Mouse (Mus musculus): ENCODE results near the gene Acaca.
A peak's percentile ranks its signal among the peaks of the same experiment; 100 is the strongest.

Gene Acaca

GRCm38 (mm10) chr11:84270511-84270910 is 141.0 kb downstream of the Acaca start:
- Histone ChIP-seq H3K4me3 (replicated peaks; ENCODE audit: low read length) (no peak overlapping the region), H3K9me3 (ENCODE audit: low read length) (no peaks in the 10 kb centered on the region), H3K4me1 (replicated peaks; ENCODE audit: low read depth, low read length) (peaks cover 46% of the 10 kb centered on the region), H3K27me3 (ENCODE audit: insufficient read depth, low read length) (no peaks in the 10 kb centered on the region), H3K36me3 (ENCODE audit: insufficient read depth, low read length) (peaks cover 47% of the 10 kb centered on the region)
- TF ChIP-seq NANOG (IDR thresholded peaks at IDR 0.05; ENCODE audit: borderline replicate concordance, low read length) (no peak), CTCF (conservative IDR thresholded peaks at IDR 0.05; ENCODE audit: low read length) (no peak), POU5F1 (IDR thresholded peaks at IDR 0.05; ENCODE audit: borderline replicate concordance, low read length) (no peak)

- Histone ChIP-seq H3K36me3 (ENCODE audit: insufficient read depth, low read length) (peaks cover 32% of the 10 kb centered on the region), H3K4me1 (replicated peaks; ENCODE audit: low read depth, low read length) (peaks cover 61% of the 10 kb centered on the region), H3K4me3 (replicated peaks; ENCODE audit: low read length) (no peak overlapping the region), H3K9me3 (ENCODE audit: low read length) (no peaks in the 10 kb centered on the region), H3K27me3 (ENCODE audit: insufficient read depth, low read length) (no peaks in the 10 kb centered on the region)
- TF ChIP-seq CTCF (conservative IDR thresholded peaks at IDR 0.05; ENCODE audit: low read length) (no peak), NANOG (IDR thresholded peaks at IDR 0.05; ENCODE audit: borderline replicate concordance, low read length) (no peak), POU5F1 (IDR thresholded peaks at IDR 0.05; ENCODE audit: borderline replicate concordance, low read length) (no peak)
Observed at GRCm38 (mm10) chr11:84271948-84272347, 142.5 kb downstream of the Acaca start.

- peaks cover 67% of the 10 kb centered on the region for H3K4me1 ChIP-seq (replicated peaks; ENCODE audit: low read depth, low read length)
- peaks cover 31% of the 10 kb centered on the region for H3K36me3 ChIP-seq (ENCODE audit: insufficient read depth, low read length)
- no peaks in the 10 kb centered on the region for H3K9me3 ChIP-seq (ENCODE audit: low read length)
- TF ChIP-seq POU5F1 (IDR thresholded peaks at IDR 0.05; ENCODE audit: borderline replicate concordance, low read length), result no peak
- no peak for TF ChIP-seq NANOG (IDR thresholded peaks at IDR 0.05; ENCODE audit: borderline replicate concordance, low read length)
- TF ChIP-seq CTCF (conservative IDR thresholded peaks at IDR 0.05; ENCODE audit: low read length), result no peak
- H3K27me3 ChIP-seq (ENCODE audit: insufficient read depth, low read length), result no peaks in the 10 kb centered on the region
- H3K4me3 ChIP-seq (replicated peaks; ENCODE audit: low read length), result no peak overlapping the region
Observed at GRCm38 (mm10) chr11:84272574-84272973, 143.1 kb downstream of the Acaca start.

GRCm38 (mm10) chr11:84276979-84277378 is 147.5 kb downstream of the Acaca start:
- Histone ChIP-seq H3K4me1 (replicated peaks; ENCODE audit: low read depth, low read length) (peaks cover 46% of the 10 kb centered on the region), H3K36me3 (ENCODE audit: insufficient read depth, low read length) (peaks cover 49% of the 10 kb centered on the region), H3K9me3 (ENCODE audit: low read length) (no peaks in the 10 kb centered on the region), H3K4me3 (replicated peaks; ENCODE audit: low read length) (peak overlapping the region; percentile 15), H3K27me3 (ENCODE audit: insufficient read depth, low read length) (no peaks in the 10 kb centered on the region)
- peak; percentile 88 for TF ChIP-seq NANOG (IDR thresholded peaks at IDR 0.05; ENCODE audit: borderline replicate concordance, low read length)
- TF ChIP-seq POU5F1 (IDR thresholded peaks at IDR 0.05; ENCODE audit: borderline replicate concordance, low read length), result no peak

GRCm38 (mm10) chr11:84281280-84281679 is 151.8 kb downstream of the Acaca start:
- Histone ChIP-seq H3K9me3 (ENCODE audit: low read length) (no peaks in the 10 kb centered on the region), H3K4me3 (replicated peaks; ENCODE audit: low read length) (no peak overlapping the region), H3K36me3 (ENCODE audit: insufficient read depth, low read length) (peaks cover 32% of the 10 kb centered on the region), H3K4me1 (replicated peaks; ENCODE audit: low read depth, low read length) (peaks cover 33% of the 10 kb centered on the region), H3K27me3 (ENCODE audit: insufficient read depth, low read length) (no peaks in the 10 kb centered on the region)
- TF ChIP-seq POU5F1 (IDR thresholded peaks at IDR 0.05; ENCODE audit: borderline replicate concordance, low read length) (no peak), CTCF (conservative IDR thresholded peaks at IDR 0.05; ENCODE audit: low read length) (no peak), NANOG (IDR thresholded peaks at IDR 0.05; ENCODE audit: borderline replicate concordance, low read length) (no peak)

GRCm38 (mm10) chr11:84282944-84283703 is 153.7 kb downstream of the Acaca start:
- no peak for TF ChIP-seq POU5F1 (IDR thresholded peaks at IDR 0.05; ENCODE audit: borderline replicate concordance, low read length)
- TF ChIP-seq CTCF (conservative IDR thresholded peaks at IDR 0.05; ENCODE audit: low read length), result no peak
- no peak for TF ChIP-seq NANOG (IDR thresholded peaks at IDR 0.05; ENCODE audit: borderline replicate concordance, low read length)
- Histone ChIP-seq H3K27me3 (ENCODE audit: insufficient read depth, low read length) (no peaks in the 10 kb centered on the region), H3K4me1 (replicated peaks; ENCODE audit: low read depth, low read length) (peaks cover 15% of the 10 kb centered on the region), H3K4me3 (replicated peaks; ENCODE audit: low read length) (no peak overlapping the region), H3K9me3 (ENCODE audit: low read length) (no peaks in the 10 kb centered on the region), H3K36me3 (ENCODE audit: insufficient read depth, low read length) (peaks cover 32% of the 10 kb centered on the region)

- Histone ChIP-seq H3K36me3 (ENCODE audit: insufficient read depth, low read length) (peaks cover 4% of the 10 kb centered on the region), H3K4me1 (replicated peaks; ENCODE audit: low read depth, low read length) (no peaks in the 10 kb centered on the region), H3K4me3 (replicated peaks; ENCODE audit: low read length) (no peak overlapping the region), H3K9me3 (ENCODE audit: low read length) (no peaks in the 10 kb centered on the region), H3K27me3 (ENCODE audit: insufficient read depth, low read length) (no peaks in the 10 kb centered on the region)
- TF ChIP-seq POU5F1 (IDR thresholded peaks at IDR 0.05; ENCODE audit: borderline replicate concordance, low read length) (no peak), NANOG (IDR thresholded peaks at IDR 0.05; ENCODE audit: borderline replicate concordance, low read length) (no peak), CTCF (conservative IDR thresholded peaks at IDR 0.05; ENCODE audit: low read length) (no peak)
Observed at GRCm38 (mm10) chr11:84290781-84291180, 161.3 kb downstream of the Acaca start.

- Histone ChIP-seq H3K4me1 (replicated peaks; ENCODE audit: low read depth, low read length) (peaks cover 9% of the 10 kb centered on the region), H3K4me3 (replicated peaks; ENCODE audit: low read length) (no peak overlapping the region), H3K27me3 (ENCODE audit: insufficient read depth, low read length) (no peaks in the 10 kb centered on the region), H3K9me3 (ENCODE audit: low read length) (no peaks in the 10 kb centered on the region), H3K36me3 (ENCODE audit: insufficient read depth, low read length) (peaks cover 9% of the 10 kb centered on the region)
- TF ChIP-seq POU5F1 (IDR thresholded peaks at IDR 0.05; ENCODE audit: borderline replicate concordance, low read length) (no peak), NANOG (IDR thresholded peaks at IDR 0.05; ENCODE audit: borderline replicate concordance, low read length) (no peak), CTCF (conservative IDR thresholded peaks at IDR 0.05; ENCODE audit: low read length) (no peak)
Observed at GRCm38 (mm10) chr11:84292532-84292931, 163.1 kb downstream of the Acaca start.

- no peak overlapping the region for H3K4me3 ChIP-seq (replicated peaks; ENCODE audit: low read length)
- TF ChIP-seq NANOG (IDR thresholded peaks at IDR 0.05; ENCODE audit: borderline replicate concordance, low read length), result no peak
- no peak for TF ChIP-seq POU5F1 (IDR thresholded peaks at IDR 0.05; ENCODE audit: borderline replicate concordance, low read length)
- no peak for TF ChIP-seq CTCF (conservative IDR thresholded peaks at IDR 0.05; ENCODE audit: low read length)
- peaks cover 9% of the 10 kb centered on the region for H3K36me3 ChIP-seq (ENCODE audit: insufficient read depth, low read length)
- no peaks in the 10 kb centered on the region for H3K9me3 ChIP-seq (ENCODE audit: low read length)
- no peaks in the 10 kb centered on the region for H3K27me3 ChIP-seq (ENCODE audit: insufficient read depth, low read length)
- H3K4me1 ChIP-seq (replicated peaks; ENCODE audit: low read depth, low read length), result peaks cover 9% of the 10 kb centered on the region
Observed at GRCm38 (mm10) chr11:84293288-84293687, 163.8 kb downstream of the Acaca start.

All from E14TG2a.4 (cell line).